8 mouse cellular contexts compared by ENCODE assay signal in genomic region chr10:4674983-4675592, GRCm38 (mm10).
DNase-seq lines count a peak whose midpoint lies in the region; ATAC-seq and TF ChIP-seq lines count a peak whose summit lies in the region.
"Not testable (repeated sequence)": the region's sequence is repeated elsewhere in the genome, so short reads cannot be mapped to it uniquely, and the experiment has no call there.

No protein-coding gene starts in this region.

- not testable (repeated sequence) for H3K9ac ChIP-seq in hindbrain, embryonic 14.5 days; lung, embryonic 16.5 days (ENCODE audit: low read length); neural tube, embryonic 12.5 days

- not testable (repeated sequence) for H3K36me3 ChIP-seq in hindbrain, embryonic 14.5 days (replicated peaks; ENCODE audit: control insufficient read depth, insufficient read depth); lung, embryonic 16.5 days (ENCODE audit: control insufficient read depth, insufficient read depth, low read length); neural tube, embryonic 12.5 days; thymus, adult 2 months (ENCODE audit: control insufficient read depth, insufficient read depth, low read length)

- not testable (repeated sequence) for H3K27ac ChIP-seq in hindbrain, embryonic 14.5 days; lung, embryonic 16.5 days (ENCODE audit: low read length); neural tube, embryonic 12.5 days; thymus, adult 2 months (ENCODE audit: control insufficient read depth, insufficient read depth, low read length)

- H3K4me2 ChIP-seq in hindbrain, embryonic 14.5 days (replicated peaks) = peak overlapping the region; percentile 38
- peak overlapping the region; percentile 40 for H3K4me2 ChIP-seq in lung, embryonic 16.5 days (ENCODE audit: low read depth, low read length)
- H3K4me2 ChIP-seq in neural tube, embryonic 12.5 days (replicated peaks) = peak overlapping the region; percentile 32; the same call in 1 of the 2 replicates

- 23% methylated on average over 13 of the region's 14 CpGs for WGBS in hindbrain, embryonic 14.5 days
- 17% methylated on average over 14 of the region's 14 CpGs for WGBS in lung, embryonic 16.5 days
- WGBS in neural tube, embryonic 12.5 days = 27% methylated on average over 14 of the region's 14 CpGs
- 31% methylated on average over 14 of the region's 14 CpGs for WGBS in thymus, adult 2 months

- H3K4me1 ChIP-seq in hindbrain, embryonic 14.5 days (replicated peaks; ENCODE audit: control insufficient read depth, insufficient read depth, low read length); lung, embryonic 16.5 days (replicated peaks; ENCODE audit: control insufficient read depth, insufficient read depth, low read length); neural tube, embryonic 12.5 days; thymus, adult 2 months (replicated peaks; ENCODE audit: control insufficient read depth, insufficient read depth, low read length): not testable (repeated sequence)

- peak; percentile 21 for DNase-seq in T-cell, adult 2 months (ENCODE audit: low spot score)
- DNase-seq in cerebellum, postnatal 36 days = peak; percentile 21 to 38
- peak; percentile 35 for DNase-seq in gastrocnemius, postnatal 14 days
- peak; percentile 58 for DNase-seq in hindbrain, embryonic 14.5 days (ENCODE audit: low spot score)
- peak; percentile 13 to 63 for DNase-seq in layer of hippocampus, adult 18-20 months (ENCODE audit: low spot score in 2 of 2)
- DNase-seq in thymus, adult 2 months = peak; percentile 45

- not testable (repeated sequence) for H3K9me3 ChIP-seq in hindbrain, embryonic 14.5 days (ENCODE audit: control insufficient read depth, low read length); lung, embryonic 16.5 days (ENCODE audit: control insufficient read depth, low read length); neural tube, embryonic 12.5 days

- not testable (repeated sequence) for TF ChIP-seq POLR2A in thymus, adult 2 months (IDR thresholded peaks at IDR 0.05; ENCODE audit: control insufficient read depth, extremely low read depth, insufficient read depth, low read length, poor library complexity)

- intact Hi-C loops in gastrocnemius, postnatal 14 days (cut with DNase I; ENCODE audit: low total_unique reads) = not testable (repeated sequence)

- not testable (repeated sequence) for H3K27me3 ChIP-seq in hindbrain, embryonic 14.5 days (ENCODE audit: control insufficient read depth, insufficient read depth, low read length); lung, embryonic 16.5 days (ENCODE audit: control insufficient read depth, insufficient read depth, low read depth, low read length); neural tube, embryonic 12.5 days (replicated peaks); thymus, adult 2 months (ENCODE audit: control insufficient read depth, insufficient read depth, low read length)

- not testable (repeated sequence) for TF ChIP-seq CTCF in thymus, adult 2 months (IDR thresholded peaks at IDR 0.05; ENCODE audit: borderline replicate concordance, control insufficient read depth, extremely low read depth, insufficient read depth, low read length, poor library complexity)

- not testable (repeated sequence) for H3K4me3 ChIP-seq in hindbrain, embryonic 14.5 days (replicated peaks; ENCODE audit: low read length); neural tube, embryonic 12.5 days; thymus, adult 2 months (ENCODE audit: control insufficient read depth, insufficient read depth, low read length)
- H3K4me3 ChIP-seq in lung, embryonic 16.5 days (ENCODE audit: low read length) = peak overlapping the region; percentile 14; the same call in 1 of the 2 replicates

- ATAC-seq in hindbrain, embryonic 14.5 days (ENCODE audit: low FRiP score) = not testable (repeated sequence)
- ATAC-seq in lung, embryonic 16.5 days (ENCODE audit: low read depth) = 0 out of 2 replicates have a peak, but pooled peaks have one; percentile 45
- ATAC-seq in neural tube, embryonic 12.5 days (ENCODE audit: low FRiP score, low read depth) = peak; percentile 79; the same call in 1 of the 2 replicates
